Mouse (Mus musculus) natural killer cell, adult 2 months (primary cell): Measurements from ENCODE around the gene Cdh5.

Experiments
- DNase-seq, 2 experiments: peaks; one replicate each; pipeline ENCODE4 v3.0.0; 2022; ENCODE audit warnings: low spot score in 2 of 2

The Cdh5 gene

DNA sequence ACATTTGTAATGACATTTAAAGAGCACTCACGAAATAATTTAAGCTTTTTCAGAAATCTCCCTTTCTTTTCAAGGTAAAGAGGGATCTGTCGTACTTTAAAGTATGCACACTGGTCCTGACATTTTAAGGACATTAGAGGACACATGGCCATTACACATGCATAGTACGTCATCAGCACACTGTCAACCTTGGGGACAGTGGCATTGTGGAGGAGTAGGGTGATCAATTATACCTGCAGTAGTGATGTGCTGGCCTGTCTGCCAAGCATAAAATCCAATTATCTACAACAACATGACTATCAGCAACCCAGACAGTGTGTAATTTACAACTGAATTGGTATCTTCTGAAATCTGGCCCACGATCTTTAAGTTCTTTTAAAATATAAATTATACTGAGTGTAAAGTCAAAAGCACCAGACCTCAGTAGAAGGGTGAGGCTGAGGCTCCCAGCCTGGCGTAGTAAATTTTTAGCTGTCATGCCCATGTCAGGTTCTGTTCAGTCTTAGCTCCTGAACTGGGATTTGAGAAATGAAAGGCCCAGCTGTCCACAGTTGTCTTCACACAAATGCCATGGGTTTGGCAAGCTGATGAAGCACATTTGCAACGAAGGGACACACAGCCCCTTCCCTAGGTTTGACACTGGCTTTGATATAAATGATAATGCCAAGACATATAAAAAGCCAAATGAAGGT lies 89.5 kb downstream of the Cdh5 start:
- no peak for DNase-seq

GRCm38 (mm10) chr8:104191496-104191895 lies 90.1 kb downstream of the Cdh5 start:
- no peak for DNase-seq
